ENCODE assay signal across 24 mouse cellular contexts in the genomic region with DNA sequence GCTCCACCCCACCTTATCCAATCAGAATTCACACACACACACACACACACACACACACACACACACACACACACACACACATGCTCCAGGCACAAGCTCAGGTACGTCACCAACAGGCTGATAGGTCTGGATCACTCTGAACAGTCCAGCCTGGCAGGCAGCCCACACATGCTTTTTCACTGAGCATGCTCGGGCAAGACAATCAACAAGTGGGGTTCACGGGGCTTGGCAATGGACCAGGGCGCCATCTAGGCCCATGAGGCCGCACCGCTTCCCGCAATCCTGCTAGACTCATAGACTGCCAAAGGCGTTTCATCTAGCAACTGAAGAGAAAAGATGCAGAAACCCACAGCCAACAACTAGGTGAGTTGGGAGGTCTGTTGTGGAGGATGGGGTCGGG.
DNase-seq lines count a peak whose midpoint lies in the region; ATAC-seq and TF ChIP-seq lines count a peak whose summit lies in the region.
"Had no signal": no experiment of that assay in that cellular context is flagged by ENCODE, and none has a peak within 500 bp of the region (broad histone marks: within the 10 kb centered on the region; RNA-seq: fewer than 3 reads in every experiment).

No protein-coding gene starts in this region.

- no peaks in the 10 kb centered on the region for H3K36me3 ChIP-seq in kidney, embryonic 15.5 days
- H3K36me3 ChIP-seq in lung, postnatal 0 days (ENCODE audit: insufficient read depth, low read length), result no peaks in the 10 kb centered on the region
- no peaks in the 10 kb centered on the region for H3K36me3 ChIP-seq in testis, adult 2 months (ENCODE audit: control insufficient read depth, insufficient read depth, low read length)
- no peaks in the 10 kb centered on the region for H3K36me3 ChIP-seq in hindbrain, embryonic 10.5 days
- H3K36me3 ChIP-seq: heart, embryonic 12.5 days; hindbrain, embryonic 12.5 days; limb, embryonic 12.5 days; liver, embryonic 12.5 days; midbrain, embryonic 10.5 days had no signal

- no peaks in the 10 kb centered on the region for H3K4me1 ChIP-seq in kidney, embryonic 15.5 days
- H3K4me1 ChIP-seq in lung, postnatal 0 days (ENCODE audit: insufficient read depth, low read depth, low read length), result no peaks in the 10 kb centered on the region
- H3K4me1 ChIP-seq in testis, adult 2 months (ENCODE audit: control insufficient read depth, insufficient read depth, low read length), result no peaks in the 10 kb centered on the region
- H3K4me1 ChIP-seq in hindbrain, embryonic 10.5 days (replicated peaks), result no peaks in the 10 kb centered on the region
- H3K4me1 ChIP-seq: forebrain, embryonic 13.5 days; heart, embryonic 12.5 days; hindbrain, embryonic 12.5 days; limb, embryonic 12.5 days; liver, embryonic 12.5 days; midbrain, embryonic 10.5 days had no signal

- TF ChIP-seq POLR2A in testis, adult 2 months (IDR thresholded peaks at IDR 0.05; ENCODE audit: control insufficient read depth, low read depth, low read length), result no peak

- H3K27me3 ChIP-seq in kidney, embryonic 15.5 days, result no peaks in the 10 kb centered on the region
- H3K27me3 ChIP-seq in lung, postnatal 0 days (replicated peaks; ENCODE audit: insufficient read depth, low read length), result no peaks in the 10 kb centered on the region
- H3K27me3 ChIP-seq in testis, adult 2 months (ENCODE audit: control insufficient read depth, insufficient read depth, low read length), result no peaks in the 10 kb centered on the region
- no peaks in the 10 kb centered on the region for H3K27me3 ChIP-seq in hindbrain, embryonic 10.5 days (ENCODE audit: insufficient read depth, poor library complexity, severe bottlenecking)
- H3K27me3 ChIP-seq: forebrain, embryonic 13.5 days; heart, embryonic 12.5 days; hindbrain, embryonic 12.5 days; limb, embryonic 12.5 days; liver, embryonic 12.5 days had no signal

- H3K4me3 ChIP-seq in kidney, embryonic 15.5 days (replicated peaks), result no peak overlapping the region
- H3K4me3 ChIP-seq in lung, postnatal 0 days (ENCODE audit: low read depth, low read length), result no peak overlapping the region
- peak overlapping the region; percentile 40; the same call in 1 of the 2 replicates for H3K4me3 ChIP-seq in testis, adult 2 months (ENCODE audit: control insufficient read depth, low read depth, low read length)
- H3K4me3 ChIP-seq in hindbrain, embryonic 10.5 days, result no peak overlapping the region
- H3K4me3 ChIP-seq: forebrain, embryonic 13.5 days; heart, embryonic 12.5 days; hindbrain, embryonic 12.5 days; limb, embryonic 12.5 days; liver, embryonic 12.5 days; midbrain, embryonic 10.5 days had no signal

- WGBS in kidney, embryonic 15.5 days, result 90% methylated on average over 9 of the region's 9 CpGs
- WGBS in lung, postnatal 0 days, result 81% methylated on average over 9 of the region's 9 CpGs
- 94% methylated on average over 9 of the region's 9 CpGs for WGBS in hindbrain, embryonic 10.5 days

- H3K9me3 ChIP-seq in kidney, embryonic 15.5 days (replicated peaks), result no peaks in the 10 kb centered on the region
- no peaks in the 10 kb centered on the region for H3K9me3 ChIP-seq in lung, postnatal 0 days (ENCODE audit: low read length)
- no peaks in the 10 kb centered on the region for H3K9me3 ChIP-seq in hindbrain, embryonic 10.5 days
- H3K9me3 ChIP-seq: forebrain, embryonic 13.5 days; heart, embryonic 12.5 days; hindbrain, embryonic 12.5 days; limb, embryonic 12.5 days; liver, embryonic 12.5 days; midbrain, embryonic 10.5 days had no signal

- DNase-seq in kidney, postnatal 10 days, result peak; percentile 4
- DNase-seq in lung, postnatal 10 days, result peak; percentile 4
- no peak for DNase-seq in lung, postnatal 0 days (ENCODE audit: low spot score)
- DNase-seq in NIH3T3 (ENCODE audit: low read depth), result peak; percentile 32
- no peak for DNase-seq in hindbrain, embryonic 10.5 days (ENCODE audit: low spot score)
- DNase-seq in embryo, embryonic 10.5 days (ENCODE audit: low spot score), result no peak
- DNase-seq: adrenal gland, adult 8-10 months; cerebellum, adult 9-10 months; embryo, embryonic 11 days; heart, adult 11 months; heart, postnatal 10 days; kidney, adult 11 months; lung, adult 18-20 months; thymus, postnatal 14 days had no signal

- H3K4me2 ChIP-seq in kidney, embryonic 15.5 days, result no peak overlapping the region
- no peak overlapping the region for H3K4me2 ChIP-seq in lung, postnatal 0 days (replicated peaks; ENCODE audit: low read depth, low read length)
- H3K4me2 ChIP-seq: forebrain, embryonic 13.5 days; heart, embryonic 12.5 days; hindbrain, embryonic 12.5 days; limb, embryonic 12.5 days; liver, embryonic 12.5 days had no signal

- TF ChIP-seq CTCF in lung, postnatal 0 days (IDR thresholded peaks at IDR 0.05), result no peak
- TF ChIP-seq CTCF in testis, adult 2 months (IDR thresholded peaks at IDR 0.05; ENCODE audit: control insufficient read depth, insufficient read depth, insufficient replicate concordance, low read depth, low read length), result no peak

- no peak overlapping the region for H3K27ac ChIP-seq in kidney, embryonic 15.5 days
- H3K27ac ChIP-seq in lung, postnatal 0 days (ENCODE audit: low read length), result no peak overlapping the region
- no peak overlapping the region for H3K27ac ChIP-seq in testis, adult 2 months (ENCODE audit: control insufficient read depth, insufficient read depth, low read depth, low read length)
- no peak overlapping the region for H3K27ac ChIP-seq in hindbrain, embryonic 10.5 days
- H3K27ac ChIP-seq: forebrain, embryonic 13.5 days; hindbrain, embryonic 12.5 days; kidney, postnatal 0 days; limb, embryonic 12.5 days; liver, embryonic 12.5 days; midbrain, embryonic 10.5 days; stomach, postnatal 0 days had no signal

- no peak for ATAC-seq in kidney, embryonic 15.5 days (replicated peaks; ENCODE audit: low FRiP score)
- no peak for ATAC-seq in lung, postnatal 0 days
- ATAC-seq: forebrain, embryonic 13.5 days; liver, embryonic 12.5 days had no signal

- H3K9ac ChIP-seq in kidney, embryonic 15.5 days, result no peak overlapping the region
- H3K9ac ChIP-seq in lung, postnatal 0 days (replicated peaks; ENCODE audit: low read depth), result no peak overlapping the region
- H3K9ac ChIP-seq: forebrain, embryonic 13.5 days; heart, embryonic 12.5 days; hindbrain, embryonic 12.5 days; limb, embryonic 12.5 days; liver, embryonic 12.5 days had no signal

- TF ChIP-seq EP300 in lung, postnatal 0 days (IDR thresholded peaks at IDR 0.05), result no peak

Comparison
In these comparisons a context has a peak if more than half of its experiments do, and no peak if none do; other contexts are left out.
1. DNase-seq: peak in kidney, postnatal 10 days (single experiment), lung, postnatal 10 days (single experiment) and NIH3T3 (single experiment); none in lung, postnatal 0 days (single experiment), hindbrain, embryonic 10.5 days (single experiment) and embryo, embryonic 10.5 days (single experiment).